ENCODE assay signal across 9 mouse cellular contexts in genomic region chr6:83416261-83417103, GRCm38 (mm10). TPM values are rescaled to one million over a fixed set of nuclear protein-coding genes. Genes with fewer than 3 reads are reported as not detected.
A peak's percentile ranks its signal among the peaks of the same experiment; 100 is the strongest.
DNase-seq lines count a peak whose midpoint lies in the region; ATAC-seq and TF ChIP-seq lines count a peak whose summit lies in the region.
"Had no signal": no experiment of that assay in that cellular context is flagged by ENCODE, and none has a peak within 500 bp of the region (broad histone marks: within the 10 kb centered on the region; RNA-seq: fewer than 3 reads in every experiment).

No protein-coding gene starts in this region.

- no peak overlapping the region for H3K4me3 ChIP-seq in liver, embryonic 15.5 days (replicated peaks)
- H3K4me3 ChIP-seq in liver, postnatal 0 days (ENCODE audit: low read depth, low read length), result no peak overlapping the region
- H3K4me3 ChIP-seq in intestine, embryonic 16.5 days (ENCODE audit: low read length), result no peak overlapping the region

- no peaks in the 10 kb centered on the region for H3K9me3 ChIP-seq in liver, embryonic 15.5 days (replicated peaks)
- H3K9me3 ChIP-seq in liver, postnatal 0 days (ENCODE audit: low read length), result no peaks in the 10 kb centered on the region
- no peaks in the 10 kb centered on the region for H3K9me3 ChIP-seq in intestine, embryonic 16.5 days (ENCODE audit: control insufficient read depth, low read length)

- no peak overlapping the region for H3K4me2 ChIP-seq in liver, embryonic 15.5 days
- no peak overlapping the region for H3K4me2 ChIP-seq in liver, postnatal 0 days (ENCODE audit: low read depth, low read length)
- peak overlapping the region; percentile 26; the same call in 1 of the 2 replicates for H3K4me2 ChIP-seq in intestine, embryonic 16.5 days (ENCODE audit: low read depth, low read length)

- WGBS in liver, embryonic 15.5 days (ENCODE audit: insufficient replicate concordance), result 69% methylated on average over 3 of the region's 3 CpGs
- WGBS in liver, postnatal 0 days (ENCODE audit: insufficient replicate concordance), result 69% methylated on average over 3 of the region's 3 CpGs
- 62% methylated on average over 3 of the region's 3 CpGs for WGBS in intestine, embryonic 16.5 days

- peaks cover 7% of the 10 kb centered on the region; the same call in 1 of the 2 replicates for H3K36me3 ChIP-seq in liver, embryonic 15.5 days (replicated peaks)
- 0 out of 2 replicates have a peak, but pooled peaks cover 5% of the 10 kb centered on the region for H3K36me3 ChIP-seq in liver, postnatal 0 days (replicated peaks; ENCODE audit: insufficient read depth, low read length)
- no peaks in the 10 kb centered on the region for H3K36me3 ChIP-seq in intestine, embryonic 16.5 days (ENCODE audit: control insufficient read depth, insufficient read depth, low read length)

- no peak overlapping the region for H3K9ac ChIP-seq in liver, embryonic 15.5 days
- H3K9ac ChIP-seq in liver, postnatal 0 days (replicated peaks), result no peak overlapping the region
- H3K9ac ChIP-seq in intestine, embryonic 16.5 days (ENCODE audit: low read depth, low read length), result no peak overlapping the region

- 0 out of 2 replicates have a peak overlapping the region, but pooled peaks have one; percentile 38 for H3K27ac ChIP-seq in liver, embryonic 15.5 days (replicated peaks)
- no peak overlapping the region for H3K27ac ChIP-seq in liver, postnatal 0 days (ENCODE audit: low read depth)
- peak overlapping the region; percentile 65 for H3K27ac ChIP-seq in intestine, embryonic 16.5 days (ENCODE audit: low read length)

- ATAC-seq in liver, embryonic 15.5 days (ENCODE audit: insufficient read depth), result no peak
- no peak for ATAC-seq in liver, postnatal 0 days
- peak; percentile 53 for ATAC-seq in intestine, embryonic 16.5 days

- TF ChIP-seq EP300 in liver, postnatal 0 days (IDR thresholded peaks at IDR 0.05; ENCODE audit: low read depth), result no peak

- TF ChIP-seq CTCF in liver, postnatal 0 days (IDR thresholded peaks at IDR 0.05; ENCODE audit: low read depth), result no peak

- peak; percentile 38 to 51 for DNase-seq in adrenal gland, postnatal 36 days
- no peak for DNase-seq in adrenal gland, postnatal 25 days
- DNase-seq in liver, postnatal 0 days, result no peak
- peak; percentile 25 to 39 for DNase-seq in thymus, postnatal 10 days (ENCODE audit: low spot score in 2 of 2)
- no peak for DNase-seq in gastrocnemius, adult 18-20 months (ENCODE audit: low spot score)
- no peak for DNase-seq in right cerebral cortex, adult 2 months (ENCODE audit: low spot score in 2 of 2)
- DNase-seq: heart, postnatal 4 days had no signal

- H3K4me1 ChIP-seq in liver, embryonic 15.5 days (replicated peaks), result peaks cover 45% of the 10 kb centered on the region
- peaks cover 45% of the 10 kb centered on the region for H3K4me1 ChIP-seq in liver, postnatal 0 days (ENCODE audit: insufficient read depth)
- peaks cover 70% of the 10 kb centered on the region for H3K4me1 ChIP-seq in intestine, embryonic 16.5 days (ENCODE audit: control insufficient read depth, insufficient read depth, low read length)

- no peaks in the 10 kb centered on the region for H3K27me3 ChIP-seq in liver, embryonic 15.5 days
- H3K27me3 ChIP-seq in liver, postnatal 0 days (ENCODE audit: insufficient read depth, low read length), result no peaks in the 10 kb centered on the region
- no peaks in the 10 kb centered on the region for H3K27me3 ChIP-seq in intestine, embryonic 16.5 days (replicated peaks; ENCODE audit: control insufficient read depth, insufficient read depth, low read length)

RNA-seq across cellular contexts. Expression of gene Tet3, which starts 42.4 kb away (rescaled TPM):
- 10 to 100 TPM; 25.2 to 38.5 TPM for total RNA-seq in adrenal gland, postnatal 36 days (2021)
- 38.5 and 52.6 TPM in 2 replicates for total RNA-seq in adrenal gland, postnatal 25 days (2021)
- polyA plus RNA-seq in liver, embryonic 15.5 days (2015; fragmentation: Nextera tagmentation; extraction: Ambion mirVana), result 10.8 and 11.4 TPM in 2 replicates
- polyA plus RNA-seq in liver, postnatal 0 days (2015; fragmentation: Nextera tagmentation; extraction: Ambion mirVana), result 7.9 and 8.5 TPM in 2 replicates
- 40.1 and 43.5 TPM in 2 replicates for polyA plus RNA-seq in intestine, embryonic 16.5 days (2015; fragmentation: Nextera tagmentation; extraction: Ambion mirVana)
- 10 to 100 TPM; 10.9 to 13.4 TPM for total RNA-seq in gastrocnemius, adult 18-20 months (2021)

Comparison
In these comparisons a context has a peak if more than half of its experiments do, and no peak if none do; other contexts are left out.
1. DNase-seq: peak in adrenal gland, postnatal 36 days (2 of 2) and thymus, postnatal 10 days (2 of 2); none in adrenal gland, postnatal 25 days (single experiment), liver, postnatal 0 days (single experiment), gastrocnemius, adult 18-20 months (single experiment) and right cerebral cortex, adult 2 months (0 of 2).